Mouse (Mus musculus): Measurements from ENCODE around the gene Mrpl20. TPM values are rescaled to one million over a fixed set of nuclear protein-coding genes. Genes with fewer than 3 reads are reported as not detected.

Gene Mrpl20
- polyA plus RNA-seq, 1 experiment from 2014 or later, result 212 TPM

- TF ChIP-seq CTCF (IDR thresholded peaks at IDR 0.05; ENCODE audit: low read depth), result no peak
- Histone ChIP-seq H3K9me3 (ENCODE audit: control insufficient read depth) (no peaks in the 10 kb centered on the region), H3K4me2 (replicated peaks; ENCODE audit: low read depth) (no peak overlapping the region), H3K27me3 (replicated peaks; ENCODE audit: control insufficient read depth, insufficient read depth, low read length) (no peaks in the 10 kb centered on the region), H3K4me3 (ENCODE audit: low read depth, low read length) (no peak overlapping the region), H3K27ac (ENCODE audit: low read depth, low read length) (no peak overlapping the region), H3K36me3 (ENCODE audit: control insufficient read depth, insufficient read depth) (peaks cover 26% of the 10 kb centered on the region), H3K9ac (ENCODE audit: low read depth, low read length) (no peak overlapping the region), H3K4me1 (replicated peaks; ENCODE audit: control insufficient read depth, insufficient read depth, low read length) (peaks cover 6% of the 10 kb centered on the region; the same call in 1 of the 2 replicates)
- 85% methylated on average over 3 of the region's 3 CpGs for WGBS
- ATAC-seq, result no peak
Measured at GRCm38 (mm10) chr4:155851368-155851767, 48.7 kb downstream of the Mrpl20 start.

- no peak for TF ChIP-seq CTCF (IDR thresholded peaks at IDR 0.05; ENCODE audit: low read depth)
- no peak overlapping the region for H3K4me3 ChIP-seq (ENCODE audit: low read depth, low read length)
- WGBS, result 68% methylated on average over 2 of the region's 2 CpGs
- no peak overlapping the region for H3K4me2 ChIP-seq (replicated peaks; ENCODE audit: low read depth)
- no peaks in the 10 kb centered on the region for H3K9me3 ChIP-seq (ENCODE audit: control insufficient read depth)
- no peak for ATAC-seq
- no peak overlapping the region; the same call in 1 of the 2 replicates for H3K27ac ChIP-seq (ENCODE audit: low read depth, low read length)
- H3K36me3 ChIP-seq (ENCODE audit: control insufficient read depth, insufficient read depth), result peaks cover 31% of the 10 kb centered on the region
- H3K4me1 ChIP-seq (replicated peaks; ENCODE audit: control insufficient read depth, insufficient read depth, low read length), result peaks cover 6% of the 10 kb centered on the region; the same call in 1 of the 2 replicates
- H3K9ac ChIP-seq (ENCODE audit: low read depth, low read length), result no peak overlapping the region
- no peaks in the 10 kb centered on the region for H3K27me3 ChIP-seq (replicated peaks; ENCODE audit: control insufficient read depth, insufficient read depth, low read length)
Measured at GRCm38 (mm10) chr4:155851951-155852411, 49.3 kb downstream of the Mrpl20 start.

GRCm38 (mm10) chr4:155853421-155853820, 50.7 kb downstream of the Mrpl20 start:
- ATAC-seq, result no peak
- no peak for TF ChIP-seq CTCF (IDR thresholded peaks at IDR 0.05; ENCODE audit: low read depth)
- Histone ChIP-seq H3K9ac (ENCODE audit: low read depth, low read length) (no peak overlapping the region), H3K27ac (ENCODE audit: low read depth, low read length) (no peak overlapping the region), H3K4me3 (ENCODE audit: low read depth, low read length) (no peak overlapping the region), H3K9me3 (ENCODE audit: control insufficient read depth) (no peaks in the 10 kb centered on the region), H3K27me3 (replicated peaks; ENCODE audit: control insufficient read depth, insufficient read depth, low read length) (no peaks in the 10 kb centered on the region), H3K36me3 (ENCODE audit: control insufficient read depth, insufficient read depth) (peaks cover 44% of the 10 kb centered on the region), H3K4me2 (replicated peaks; ENCODE audit: low read depth) (no peak overlapping the region), H3K4me1 (replicated peaks; ENCODE audit: control insufficient read depth, insufficient read depth, low read length) (peaks cover 6% of the 10 kb centered on the region; the same call in 1 of the 2 replicates)
- 88% methylated on average over 9 of the region's 9 CpGs for WGBS

GRCm38 (mm10) chr4:155854991-155855390, 52.3 kb downstream of the Mrpl20 start:
- H3K27me3 ChIP-seq (replicated peaks; ENCODE audit: control insufficient read depth, insufficient read depth, low read length), result no peaks in the 10 kb centered on the region
- H3K4me2 ChIP-seq (replicated peaks; ENCODE audit: low read depth), result no peak overlapping the region
- H3K4me1 ChIP-seq (replicated peaks; ENCODE audit: control insufficient read depth, insufficient read depth, low read length), result no peaks in the 10 kb centered on the region
- H3K9me3 ChIP-seq (ENCODE audit: control insufficient read depth), result no peaks in the 10 kb centered on the region
- no peak overlapping the region for H3K9ac ChIP-seq (ENCODE audit: low read depth, low read length)
- no peak overlapping the region for H3K27ac ChIP-seq (ENCODE audit: low read depth, low read length)
- H3K36me3 ChIP-seq (ENCODE audit: control insufficient read depth, insufficient read depth), result peaks cover 56% of the 10 kb centered on the region
- WGBS, result 92% methylated on average over 12 of the region's 12 CpGs
- H3K4me3 ChIP-seq (ENCODE audit: low read depth, low read length), result no peak overlapping the region
- no peak for ATAC-seq
- TF ChIP-seq CTCF (IDR thresholded peaks at IDR 0.05; ENCODE audit: low read depth), result no peak

- Histone ChIP-seq H3K9me3 (ENCODE audit: control insufficient read depth) (no peaks in the 10 kb centered on the region), H3K4me1 (replicated peaks; ENCODE audit: control insufficient read depth, insufficient read depth, low read length) (no peaks in the 10 kb centered on the region), H3K27me3 (replicated peaks; ENCODE audit: control insufficient read depth, insufficient read depth, low read length) (no peaks in the 10 kb centered on the region), H3K9ac (ENCODE audit: low read depth, low read length) (no peak overlapping the region), H3K36me3 (ENCODE audit: control insufficient read depth, insufficient read depth) (peaks cover 56% of the 10 kb centered on the region), H3K27ac (ENCODE audit: low read depth, low read length) (no peak overlapping the region), H3K4me3 (ENCODE audit: low read depth, low read length) (no peak overlapping the region), H3K4me2 (replicated peaks; ENCODE audit: low read depth) (no peak overlapping the region)
- TF ChIP-seq CTCF (IDR thresholded peaks at IDR 0.05; ENCODE audit: low read depth), result no peak
- no peak for ATAC-seq
- 94% methylated on average over 12 of the region's 12 CpGs for WGBS
Measured at GRCm38 (mm10) chr4:155856071-155856470, 53.4 kb downstream of the Mrpl20 start.

GRCm38 (mm10) chr4:155856881-155857280, 54.2 kb downstream of the Mrpl20 start:
- no peaks in the 10 kb centered on the region for H3K27me3 ChIP-seq (replicated peaks; ENCODE audit: control insufficient read depth, insufficient read depth, low read length)
- no peak overlapping the region for H3K9ac ChIP-seq (ENCODE audit: low read depth, low read length)
- no peaks in the 10 kb centered on the region for H3K4me1 ChIP-seq (replicated peaks; ENCODE audit: control insufficient read depth, insufficient read depth, low read length)
- peaks cover 58% of the 10 kb centered on the region for H3K36me3 ChIP-seq (ENCODE audit: control insufficient read depth, insufficient read depth)
- ATAC-seq, result no peak
- WGBS, result 83% methylated on average over 3 of the region's 3 CpGs
- no peak overlapping the region for H3K4me2 ChIP-seq (replicated peaks; ENCODE audit: low read depth)
- no peak for TF ChIP-seq CTCF (IDR thresholded peaks at IDR 0.05; ENCODE audit: low read depth)
- H3K27ac ChIP-seq (ENCODE audit: low read depth, low read length), result no peak overlapping the region
- no peaks in the 10 kb centered on the region for H3K9me3 ChIP-seq (ENCODE audit: control insufficient read depth)
- no peak overlapping the region for H3K4me3 ChIP-seq (ENCODE audit: low read depth, low read length)

GRCm38 (mm10) chr4:155859318-155859717, 56.6 kb downstream of the Mrpl20 start:
- peaks cover 52% of the 10 kb centered on the region for H3K36me3 ChIP-seq (ENCODE audit: control insufficient read depth, insufficient read depth)
- WGBS, result 19% methylated on average over 13 of the region's 13 CpGs

More at GRCm38 (mm10) chr4:155859318-155859717, 56.6 kb downstream of the Mrpl20 start:
- Histone ChIP-seq H3K4me2 (replicated peaks; ENCODE audit: low read depth) (no peak overlapping the region), H3K4me3 (ENCODE audit: low read depth, low read length) (no peak overlapping the region), H3K4me1 (replicated peaks; ENCODE audit: control insufficient read depth, insufficient read depth, low read length) (no peaks in the 10 kb centered on the region), H3K27me3 (replicated peaks; ENCODE audit: control insufficient read depth, insufficient read depth, low read length) (no peaks in the 10 kb centered on the region), H3K9ac (ENCODE audit: low read depth, low read length) (no peak overlapping the region), H3K27ac (ENCODE audit: low read depth, low read length) (no peak overlapping the region), H3K9me3 (ENCODE audit: control insufficient read depth) (no peaks in the 10 kb centered on the region)
- no peak for ATAC-seq
- peak; percentile 20; the same call in 1 of the 2 replicates for TF ChIP-seq CTCF (IDR thresholded peaks at IDR 0.05; ENCODE audit: low read depth)

Small RNA genes lying within 50 kb of the gene (microRNA-seq; reads per million reads assigned to microRNA genes)
- not detected for gene Gm27743

Other genes starting within 250 kb of the Mrpl20 start
- gene Nadk, start 240.5 kb upstream of the Mrpl20 start, polyA plus RNA-seq (2015; fragmentation: Nextera tagmentation; extraction: Ambion mirVana), result 46.7 and 49.2 TPM in 2 replicates
- gene Slc35e2, start 201.5 kb upstream of the Mrpl20 start, polyA plus RNA-seq (2015; fragmentation: Nextera tagmentation; extraction: Ambion mirVana), result 5.1 and 6.1 TPM in 2 replicates
- 60.3 and 73.0 TPM in 2 replicates for gene Cdk11b, start 178.0 kb upstream of the Mrpl20 start, polyA plus RNA-seq (2015; fragmentation: Nextera tagmentation; extraction: Ambion mirVana)
- gene Gm10563, start 157.5 kb upstream of the Mrpl20 start, polyA plus RNA-seq (2015; fragmentation: Nextera tagmentation; extraction: Ambion mirVana), result not detected in 2 replicates
- 31.3 and 37.0 TPM in 2 replicates for gene Mmp23, start 149.5 kb upstream of the Mrpl20 start, polyA plus RNA-seq (2015; fragmentation: Nextera tagmentation; extraction: Ambion mirVana)
- gene Mib2, start 133.7 kb upstream of the Mrpl20 start, polyA plus RNA-seq (2015; fragmentation: Nextera tagmentation; extraction: Ambion mirVana), result 8.2 and 10.5 TPM in 2 replicates
- gene Fndc10, start 108.5 kb upstream of the Mrpl20 start, polyA plus RNA-seq (2015; fragmentation: Nextera tagmentation; extraction: Ambion mirVana), result 5.5 and 6.2 TPM in 2 replicates
- 167 and 171 TPM in 2 replicates for gene Ssu72, start 98.1 kb upstream of the Mrpl20 start, polyA plus RNA-seq (2015; fragmentation: Nextera tagmentation; extraction: Ambion mirVana)
- 0.13 and 0.24 TPM in 2 replicates for gene Tmem240, start 68.1 kb upstream of the Mrpl20 start, polyA plus RNA-seq (2015; fragmentation: Nextera tagmentation; extraction: Ambion mirVana)
- gene Atad3a, start 41.8 kb upstream of the Mrpl20 start, polyA plus RNA-seq (2015; fragmentation: Nextera tagmentation; extraction: Ambion mirVana), result 39.6 and 40.4 TPM in 2 replicates
- gene Vwa1, start 28.2 kb upstream of the Mrpl20 start, polyA plus RNA-seq (2015; fragmentation: Nextera tagmentation; extraction: Ambion mirVana), result 17.4 and 17.8 TPM in 2 replicates
- gene Tmem88b, start 17.0 kb upstream of the Mrpl20 start, polyA plus RNA-seq (2015; fragmentation: Nextera tagmentation; extraction: Ambion mirVana), result 0.64 and 0.68 TPM in 2 replicates
- gene Ankrd65, start 12.4 kb upstream of the Mrpl20 start, polyA plus RNA-seq (2015; fragmentation: Nextera tagmentation; extraction: Ambion mirVana), result not detected in 2 replicates
- 54.7 and 65.1 TPM in 2 replicates for gene Ccnl2, start 9.6 kb downstream of the Mrpl20 start, polyA plus RNA-seq (2015; fragmentation: Nextera tagmentation; extraction: Ambion mirVana)
- 152 and 153 TPM in 2 replicates for gene Aurkaip1, start 28.4 kb downstream of the Mrpl20 start, polyA plus RNA-seq (2015; fragmentation: Nextera tagmentation; extraction: Ambion mirVana)
- 38.5 and 39.9 TPM in 2 replicates for gene Mxra8, start 36.8 kb downstream of the Mrpl20 start, polyA plus RNA-seq (2015; fragmentation: Nextera tagmentation; extraction: Ambion mirVana)
- gene Dvl1, start 44.5 kb downstream of the Mrpl20 start, polyA plus RNA-seq (2015; fragmentation: Nextera tagmentation; extraction: Ambion mirVana), result 6.3 and 6.5 TPM in 2 replicates
- gene Tas1r3, start 60.5 kb downstream of the Mrpl20 start, polyA plus RNA-seq (2015; fragmentation: Nextera tagmentation; extraction: Ambion mirVana), result 0.16 and 0.22 TPM in 2 replicates
- gene Cptp, start 66.6 kb downstream of the Mrpl20 start, polyA plus RNA-seq (2015; fragmentation: Nextera tagmentation; extraction: Ambion mirVana), result 17.4 and 19.2 TPM in 2 replicates
- 19.9 and 20.9 TPM in 2 replicates for gene Ints11, start 66.7 kb downstream of the Mrpl20 start, polyA plus RNA-seq (2015; fragmentation: Nextera tagmentation; extraction: Ambion mirVana)
- 23.6 and 23.8 TPM in 2 replicates for gene Pusl1, start 88.9 kb downstream of the Mrpl20 start, polyA plus RNA-seq (2015; fragmentation: Nextera tagmentation; extraction: Ambion mirVana)
- 4.4 TPM in 2 replicates for gene Acap3, start 88.9 kb downstream of the Mrpl20 start, polyA plus RNA-seq (2015; fragmentation: Nextera tagmentation; extraction: Ambion mirVana)
- 101 and 104 TPM in 2 replicates for gene Ube2j2, start 141.0 kb downstream of the Mrpl20 start, polyA plus RNA-seq (2015; fragmentation: Nextera tagmentation; extraction: Ambion mirVana)
- 129 and 138 TPM in 2 replicates for gene C1qtnf12, start 159.4 kb downstream of the Mrpl20 start, polyA plus RNA-seq (2015; fragmentation: Nextera tagmentation; extraction: Ambion mirVana)
- gene B3galt6, start 189.8 kb downstream of the Mrpl20 start, polyA plus RNA-seq (2015; fragmentation: Nextera tagmentation; extraction: Ambion mirVana), result 5.8 and 6.0 TPM in 2 replicates
- 219 and 222 TPM in 2 replicates for gene Sdf4, start 190.0 kb downstream of the Mrpl20 start, polyA plus RNA-seq (2015; fragmentation: Nextera tagmentation; extraction: Ambion mirVana)
- gene Tnfrsf4, start 211.0 kb downstream of the Mrpl20 start, polyA plus RNA-seq (2015; fragmentation: Nextera tagmentation; extraction: Ambion mirVana), result 0.14 and 0.35 TPM in 2 replicates
- 0.55 and 0.56 TPM in 2 replicates for gene Tnfrsf18, start 223.3 kb downstream of the Mrpl20 start, polyA plus RNA-seq (2015; fragmentation: Nextera tagmentation; extraction: Ambion mirVana)